Mouse (Mus musculus): ENCODE results near the gene Kcnh1.

- no peak for TF ChIP-seq POLR2A (IDR thresholded peaks at IDR 0.05; ENCODE audit: control insufficient read depth, low read depth, low read length)
- no peak for TF ChIP-seq CTCF (IDR thresholded peaks at IDR 0.05; ENCODE audit: control insufficient read depth, insufficient read depth, insufficient replicate concordance, low read depth, low read length)
Observed at GRCm38 (mm10) chr1:192359212-192359611, 168.6 kb downstream of the Kcnh1 start.

All from testis, adult 2 months (tissue).